Mouse (Mus musculus) brain, adult 2 months (tissue): ENCODE measurements around the gene Fcer1g.
A peak's percentile ranks its signal among the peaks of the same experiment; 100 is the strongest.

Experiments used
- DNase-seq: peaks from one replicate; pipeline ENCODE4 v3.0.0; 2011; ENCODE audit warnings: low read depth, low spot score

The Fcer1g gene

GRCm38 (mm10) chr1:171265971-171266744 lies 32.0 kb upstream of the Fcer1g start:
- peak; percentile 77 for DNase-seq

- no peak for DNase-seq
Observed at GRCm38 (mm10) chr1:171263666-171264461, 29.7 kb upstream of the Fcer1g start.

- DNase-seq: peak; percentile 94
Observed at GRCm38 (mm10) chr1:171263185-171263611, 29.0 kb upstream of the Fcer1g start.

- peak; percentile 95 for DNase-seq
Observed at GRCm38 (mm10) chr1:171262594-171263130, 28.5 kb upstream of the Fcer1g start.

GRCm38 (mm10) chr1:171260316-171260715 lies 26.2 kb upstream of the Fcer1g start:
- DNase-seq: no peak

GRCm38 (mm10) chr1:171258921-171259320 lies 24.8 kb upstream of the Fcer1g start:
- DNase-seq: no peak

- DNase-seq: no peak
Observed at GRCm38 (mm10) chr1:171257781-171258180, 23.6 kb upstream of the Fcer1g start.

- DNase-seq: peak; percentile 78
Observed at GRCm38 (mm10) chr1:171256937-171257548, 22.9 kb upstream of the Fcer1g start.

GRCm38 (mm10) chr1:171256095-171256818 lies 22.1 kb upstream of the Fcer1g start:
- peak; percentile 61 for DNase-seq

GRCm38 (mm10) chr1:171252415-171252814 lies 18.2 kb upstream of the Fcer1g start:
- no peak for DNase-seq

GRCm38 (mm10) chr1:171251594-171252324 lies 17.6 kb upstream of the Fcer1g start:
- peak; percentile 45 for DNase-seq

GRCm38 (mm10) chr1:171250680-171251593 lies 16.8 kb upstream of the Fcer1g start, which contains the start of gene Ndufs2:
Gene Ndufs2, minus strand, starts transcription at chr1:171251388.
- peak; percentile 52 for DNase-seq

GRCm38 (mm10) chr1:171249913-171250600 lies 15.9 kb upstream of the Fcer1g start, which contains the start of gene Adamts4:
Gene Adamts4, plus strand, starts transcription at chr1:171250421.
- DNase-seq: peak; percentile 90

GRCm38 (mm10) chr1:171248386-171249226 lies 14.4 kb upstream of the Fcer1g start:
- DNase-seq: peak; percentile 90

- no peak for DNase-seq
Observed at GRCm38 (mm10) chr1:171247916-171248315, 13.8 kb upstream of the Fcer1g start.

- no peak for DNase-seq
Observed at GRCm38 (mm10) chr1:171247453-171247841, 13.3 kb upstream of the Fcer1g start.

GRCm38 (mm10) chr1:171246709-171247452 lies 12.7 kb upstream of the Fcer1g start:
- DNase-seq: peak; percentile 100
